Mouse (Mus musculus): ENCODE results near the gene Arhgef16. TPM values are rescaled to one million over a fixed set of nuclear protein-coding genes. Genes with fewer than 3 reads are reported as not detected.
A peak's percentile ranks its signal among the peaks of the same experiment; 100 is the strongest.

The Arhgef16 gene
- polyA plus RNA-seq, 1 experiment, result 12.3 TPM

GRCm38 (mm10) chr4:154246115-154247040 lies 55.1 kb downstream of the Arhgef16 start:
- H3K27ac ChIP-seq (ENCODE audit: control insufficient read depth, insufficient read depth, low read length), result no peak overlapping the region
- no peaks in the 10 kb centered on the region for H3K4me1 ChIP-seq (replicated peaks; ENCODE audit: control insufficient read depth, insufficient read depth, low read length)
- H3K36me3 ChIP-seq (ENCODE audit: control insufficient read depth, insufficient read depth, low read length), result no peaks in the 10 kb centered on the region
- 15% methylated on average over 19 of the region's 19 CpGs for WGBS
- peak; percentile 94 for TF ChIP-seq CTCF (IDR thresholded peaks at IDR 0.05; ENCODE audit: borderline replicate concordance, control insufficient read depth, extremely low read depth, insufficient read depth, low read length, poor library complexity)
- TF ChIP-seq POLR2A (IDR thresholded peaks at IDR 0.05; ENCODE audit: control insufficient read depth, extremely low read depth, insufficient read depth, low read length, poor library complexity), result no peak
- H3K4me3 ChIP-seq (ENCODE audit: control insufficient read depth, insufficient read depth, low read length), result no peak overlapping the region
- DNase-seq, result peak; percentile 58
- no peaks in the 10 kb centered on the region; the same call in 1 of the 2 replicates for H3K27me3 ChIP-seq (ENCODE audit: control insufficient read depth, insufficient read depth, low read length)

DNA sequence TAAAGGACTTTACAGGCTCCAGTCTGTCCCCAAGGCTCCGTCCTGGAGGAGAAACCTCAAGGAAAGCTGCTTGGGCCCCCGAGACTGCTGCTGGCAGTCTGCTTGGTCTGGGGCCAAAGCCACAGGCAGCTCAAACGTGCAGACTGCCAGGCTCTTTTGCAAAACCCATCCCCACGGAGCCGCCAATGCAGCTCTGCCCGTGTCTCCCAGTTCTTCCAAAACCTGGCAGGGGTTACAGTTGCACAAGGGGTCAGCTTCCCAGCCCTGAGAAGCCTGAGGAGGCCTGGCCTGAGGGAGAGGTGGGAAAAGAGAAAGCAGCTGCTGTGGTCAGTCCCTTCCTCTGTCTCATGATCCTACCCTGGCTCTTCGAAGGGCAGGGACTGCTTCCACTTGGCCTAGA lies 56.1 kb downstream of the Arhgef16 start:
- no peaks in the 10 kb centered on the region for H3K36me3 ChIP-seq (ENCODE audit: control insufficient read depth, insufficient read depth, low read length)
- H3K4me1 ChIP-seq (replicated peaks; ENCODE audit: control insufficient read depth, insufficient read depth, low read length), result no peaks in the 10 kb centered on the region
- TF ChIP-seq CTCF (IDR thresholded peaks at IDR 0.05; ENCODE audit: borderline replicate concordance, control insufficient read depth, extremely low read depth, insufficient read depth, low read length, poor library complexity), result no peak
- no peak for TF ChIP-seq POLR2A (IDR thresholded peaks at IDR 0.05; ENCODE audit: control insufficient read depth, extremely low read depth, insufficient read depth, low read length, poor library complexity)
- no peaks in the 10 kb centered on the region; the same call in 1 of the 2 replicates for H3K27me3 ChIP-seq (ENCODE audit: control insufficient read depth, insufficient read depth, low read length)
- no peak overlapping the region for H3K4me3 ChIP-seq (ENCODE audit: control insufficient read depth, insufficient read depth, low read length)
- 79% methylated on average over 7 of the region's 7 CpGs for WGBS
- no peak overlapping the region for H3K27ac ChIP-seq (ENCODE audit: control insufficient read depth, insufficient read depth, low read length)
- no peak for DNase-seq

DNA sequence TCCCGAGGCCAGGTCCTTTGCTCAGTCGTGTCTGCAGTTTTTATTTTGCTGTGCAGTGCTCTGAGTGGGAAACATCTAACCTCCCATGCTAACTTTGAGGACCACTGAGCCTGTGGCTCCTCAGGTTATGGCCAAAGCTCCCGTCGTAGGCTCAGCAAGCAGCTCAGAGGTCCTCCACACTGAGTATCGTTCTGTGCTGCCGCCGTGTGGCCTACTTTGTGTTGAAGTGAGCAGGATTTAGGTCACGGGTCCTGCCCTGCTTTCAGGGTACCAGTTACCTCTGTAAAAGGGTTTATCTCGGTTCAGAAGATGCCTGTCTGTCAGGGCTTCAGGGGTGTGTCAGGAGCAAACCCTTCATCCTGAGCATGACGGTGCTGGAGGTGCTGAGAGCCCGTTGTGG lies 60.9 kb downstream of the Arhgef16 start:
- TF ChIP-seq CTCF (IDR thresholded peaks at IDR 0.05; ENCODE audit: borderline replicate concordance, control insufficient read depth, extremely low read depth, insufficient read depth, low read length, poor library complexity) (no peak), POLR2A (IDR thresholded peaks at IDR 0.05; ENCODE audit: control insufficient read depth, extremely low read depth, insufficient read depth, low read length, poor library complexity) (no peak)
- no peaks in the 10 kb centered on the region for H3K36me3 ChIP-seq (ENCODE audit: control insufficient read depth, insufficient read depth, low read length)

GRCm38 (mm10) chr4:154239199-154239598 lies 62.3 kb downstream of the Arhgef16 start:
- no peaks in the 10 kb centered on the region for H3K36me3 ChIP-seq (ENCODE audit: control insufficient read depth, insufficient read depth, low read length)
- TF ChIP-seq CTCF (IDR thresholded peaks at IDR 0.05; ENCODE audit: borderline replicate concordance, control insufficient read depth, extremely low read depth, insufficient read depth, low read length, poor library complexity), result no peak
- TF ChIP-seq POLR2A (IDR thresholded peaks at IDR 0.05; ENCODE audit: control insufficient read depth, extremely low read depth, insufficient read depth, low read length, poor library complexity), result no peak
- DNase-seq, result no peak
- no peaks in the 10 kb centered on the region for H3K4me1 ChIP-seq (replicated peaks; ENCODE audit: control insufficient read depth, insufficient read depth, low read length)
- no peak overlapping the region for H3K4me3 ChIP-seq (ENCODE audit: control insufficient read depth, insufficient read depth, low read length)
- 93% methylated on average over 8 of the region's 8 CpGs for WGBS
- H3K27ac ChIP-seq (ENCODE audit: control insufficient read depth, insufficient read depth, low read length), result no peak overlapping the region
- no peaks in the 10 kb centered on the region for H3K27me3 ChIP-seq (ENCODE audit: control insufficient read depth, insufficient read depth, low read length)

More for the DNA sequence above, 60.9 kb downstream of the Arhgef16 start:
- H3K4me3 ChIP-seq (ENCODE audit: control insufficient read depth, insufficient read depth, low read length), result no peak overlapping the region
- no peaks in the 10 kb centered on the region for H3K4me1 ChIP-seq (replicated peaks; ENCODE audit: control insufficient read depth, insufficient read depth, low read length)
- no peak for DNase-seq
- H3K27me3 ChIP-seq (ENCODE audit: control insufficient read depth, insufficient read depth, low read length), result no peaks in the 10 kb centered on the region
- WGBS, result 79% methylated on average over 11 of the region's 11 CpGs
- H3K27ac ChIP-seq (ENCODE audit: control insufficient read depth, insufficient read depth, low read length), result no peak overlapping the region

DNA sequence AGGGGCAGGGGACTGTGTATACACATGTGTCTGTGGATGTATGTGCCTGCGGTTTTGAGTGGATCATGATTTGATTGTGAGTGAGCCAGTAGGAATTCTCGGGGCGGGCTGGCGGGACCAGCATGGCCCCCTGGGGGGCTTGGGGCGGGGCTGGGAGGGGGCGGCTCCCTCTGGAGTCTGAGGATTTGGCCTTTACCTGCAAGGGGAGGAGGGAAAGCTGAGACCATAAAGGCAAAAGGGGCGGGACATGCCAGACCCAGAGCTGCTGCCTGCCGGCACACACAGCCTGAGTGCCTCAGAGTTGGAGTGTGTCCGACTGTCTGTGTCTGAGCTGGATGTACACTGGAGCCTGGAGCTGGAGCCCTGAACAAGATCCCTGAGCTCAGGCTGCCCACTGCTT lies 64.2 kb downstream of the Arhgef16 start:
- H3K36me3 ChIP-seq (ENCODE audit: control insufficient read depth, insufficient read depth, low read length), result no peaks in the 10 kb centered on the region
- H3K27ac ChIP-seq (ENCODE audit: control insufficient read depth, insufficient read depth, low read length), result no peak overlapping the region
- no peak for TF ChIP-seq POLR2A (IDR thresholded peaks at IDR 0.05; ENCODE audit: control insufficient read depth, extremely low read depth, insufficient read depth, low read length, poor library complexity)
- no peak for TF ChIP-seq CTCF (IDR thresholded peaks at IDR 0.05; ENCODE audit: borderline replicate concordance, control insufficient read depth, extremely low read depth, insufficient read depth, low read length, poor library complexity)
- H3K27me3 ChIP-seq (ENCODE audit: control insufficient read depth, insufficient read depth, low read length), result no peaks in the 10 kb centered on the region
- no peak overlapping the region for H3K4me3 ChIP-seq (ENCODE audit: control insufficient read depth, insufficient read depth, low read length)
- no peaks in the 10 kb centered on the region for H3K4me1 ChIP-seq (replicated peaks; ENCODE audit: control insufficient read depth, insufficient read depth, low read length)
- WGBS, result 41% methylated on average over 9 of the region's 9 CpGs
- DNase-seq, result no peak

DNA sequence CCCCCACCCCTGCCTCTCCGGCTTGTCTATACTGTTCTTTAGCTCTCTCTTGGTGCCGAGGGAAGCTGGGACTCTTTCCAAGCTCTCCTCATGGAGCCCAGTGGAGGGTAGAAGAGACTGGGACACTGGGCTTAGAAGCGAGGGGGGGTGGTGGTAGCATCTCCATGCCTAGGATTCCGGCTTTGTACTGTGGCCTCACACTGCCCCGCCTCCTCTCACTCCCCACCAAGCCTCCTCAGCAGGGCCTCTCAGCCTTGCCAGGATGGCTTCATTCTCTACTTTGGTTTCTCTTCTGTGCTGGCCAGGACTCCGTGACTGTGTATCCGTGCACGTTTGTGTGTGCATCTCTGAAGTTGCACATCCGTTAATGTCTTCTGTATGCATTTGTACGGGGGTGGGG lies 64.6 kb downstream of the Arhgef16 start:
- no peak overlapping the region for H3K4me3 ChIP-seq (ENCODE audit: control insufficient read depth, insufficient read depth, low read length)

More for the DNA sequence above, 64.6 kb downstream of the Arhgef16 start:
- H3K4me1 ChIP-seq (replicated peaks; ENCODE audit: control insufficient read depth, insufficient read depth, low read length), result no peaks in the 10 kb centered on the region
- H3K27me3 ChIP-seq (ENCODE audit: control insufficient read depth, insufficient read depth, low read length), result no peaks in the 10 kb centered on the region
- no peaks in the 10 kb centered on the region for H3K36me3 ChIP-seq (ENCODE audit: control insufficient read depth, insufficient read depth, low read length)
- no peak for TF ChIP-seq CTCF (IDR thresholded peaks at IDR 0.05; ENCODE audit: borderline replicate concordance, control insufficient read depth, extremely low read depth, insufficient read depth, low read length, poor library complexity)
- no peak for TF ChIP-seq POLR2A (IDR thresholded peaks at IDR 0.05; ENCODE audit: control insufficient read depth, extremely low read depth, insufficient read depth, low read length, poor library complexity)
- WGBS, result 53% methylated on average over 10 of the region's 10 CpGs
- no peak overlapping the region for H3K27ac ChIP-seq (ENCODE audit: control insufficient read depth, insufficient read depth, low read length)
- DNase-seq, result no peak
